Mouse (Mus musculus) liver, embryonic 15.5 days (tissue): ENCODE results near the gene Pitpnc1. TPM values are rescaled to one million over a fixed set of nuclear protein-coding genes. Genes with fewer than 3 reads are reported as not detected.

ENCODE experiments used
- ATAC-seq: fragments of 200-750 bp; cut with Nextera tagmentation; 2 replicates; pipeline ENCODE4 v1.8.0; 2017; ENCODE audit warnings: moderate number of reproducible peaks, mild to moderate bottlenecking, moderate library complexity; ENCODE audit not compliant: insufficient read depth
- H3K27ac ChIP-seq: fragments of 300-500 bp; sonication (generic); replicated peaks from 2 replicates; pipeline ENCODE4 v1.5.1; 2015; ENCODE audit warnings: mild to moderate bottlenecking, inconsistent platforms
- H3K27me3 ChIP-seq: fragments of 300-500 bp; sonication (generic); 2 replicates; pipeline ENCODE4 v1.6.1; 2015; ENCODE audit warnings: mild to moderate bottlenecking, inconsistent platforms
- H3K36me3 ChIP-seq: fragments of 300-500 bp; sonication (generic); replicated peaks from 2 replicates; pipeline ENCODE4 v1.6.1; 2015; ENCODE audit warnings: moderate library complexity, mild to moderate bottlenecking, inconsistent platforms
- H3K4me1 ChIP-seq: fragments of 300-500 bp; sonication (generic); replicated peaks from 2 replicates; pipeline ENCODE4 v1.6.1; 2015; ENCODE audit warnings: inconsistent platforms
- H3K4me2 ChIP-seq: fragments of 300-500 bp; sonication (generic); 2 replicates; pipeline ENCODE4 v1.6.1; 2015; ENCODE audit warnings: moderate library complexity, mild to moderate bottlenecking, inconsistent platforms
- H3K4me3 ChIP-seq: fragments of 300-500 bp; sonication (generic); replicated peaks from 2 replicates; pipeline ENCODE4 v1.5.1; 2015; ENCODE audit warnings: mild to moderate bottlenecking, inconsistent platforms
- H3K9ac ChIP-seq: fragments of 300-500 bp; sonication (generic); 2 replicates; pipeline ENCODE4 v1.6.1; 2015; ENCODE audit warnings: moderate library complexity, mild to moderate bottlenecking, inconsistent platforms
- H3K9me3 ChIP-seq: fragments of 300-500 bp; sonication (generic); replicated peaks from 2 replicates; pipeline ENCODE4 v1.6.1; 2016; ENCODE audit warnings: inconsistent platforms
- WGBS: fragments of 180-500 bp; shearing (Covaris S2); methylation state at CpG from one replicate; pipeline ENCODE4 v1.1.7; 2015; ENCODE audit warnings: mixed read lengths; ENCODE audit not compliant: insufficient replicate concordance; 5-methylcytosine and 5-hydroxymethylcytosine counted together
- polyA plus RNA-seq: library from polyadenylated mRNA; unstranded; fragments of >200 nt; fragmentation: Nextera tagmentation; extraction: Ambion mirVana; gene quantifications from 2 replicates; pipeline ENCODE4 v1.2.1, GENCODE M21; 2015

The Pitpnc1 gene
- polyA plus RNA-seq, 1 experiment from 2014 or later, result 7.0 TPM

- ATAC-seq, result no peak
- no peaks in the 10 kb centered on the region for H3K9me3 ChIP-seq
- H3K4me2 ChIP-seq, result no peak overlapping the region
- H3K9ac ChIP-seq, result no peak overlapping the region
- peaks cover 22% of the 10 kb centered on the region for H3K36me3 ChIP-seq
- no peaks in the 10 kb centered on the region for H3K27me3 ChIP-seq
- 77% methylated on average over 7 of the region's 7 CpGs for WGBS
- no peak overlapping the region for H3K4me3 ChIP-seq
- no peak overlapping the region for H3K27ac ChIP-seq
- no peaks in the 10 kb centered on the region for H3K4me1 ChIP-seq
Measured at GRCm38 (mm10) chr11:107251460-107251859, 219.0 kb downstream of the Pitpnc1 start.

GRCm38 (mm10) chr11:107250882-107251281 lies 219.6 kb downstream of the Pitpnc1 start:
- no peak for ATAC-seq
- WGBS, result 81% methylated on average over 8 of the region's 8 CpGs
- no peak overlapping the region for H3K4me2 ChIP-seq
- H3K27me3 ChIP-seq, result no peaks in the 10 kb centered on the region
- H3K9me3 ChIP-seq, result no peaks in the 10 kb centered on the region
- H3K9ac ChIP-seq, result no peak overlapping the region
- peaks cover 25% of the 10 kb centered on the region for H3K36me3 ChIP-seq
- no peak overlapping the region for H3K4me3 ChIP-seq
- H3K4me1 ChIP-seq, result no peaks in the 10 kb centered on the region
- H3K27ac ChIP-seq, result no peak overlapping the region

- H3K4me2 ChIP-seq, result no peak overlapping the region
Measured at GRCm38 (mm10) chr11:107248753-107249152, 221.7 kb downstream of the Pitpnc1 start.

GRCm38 (mm10) chr11:107245657-107246056 lies 224.8 kb downstream of the Pitpnc1 start:
- Histone ChIP-seq H3K9me3 (no peaks in the 10 kb centered on the region), H3K27me3 (no peaks in the 10 kb centered on the region), H3K9ac (no peak overlapping the region), H3K4me2 (no peak overlapping the region), H3K4me3 (no peak overlapping the region), H3K4me1 (no peaks in the 10 kb centered on the region), H3K36me3 (peaks cover 11% of the 10 kb centered on the region; the same call in 1 of the 2 replicates), H3K27ac (no peak overlapping the region)
- 79% methylated on average over 7 of the region's 7 CpGs for WGBS
- ATAC-seq, result no peak

More at GRCm38 (mm10) chr11:107248753-107249152, 221.7 kb downstream of the Pitpnc1 start:
- ATAC-seq, result no peak
- WGBS, result 83% methylated on average over 7 of the region's 7 CpGs
- H3K4me1 ChIP-seq, result no peaks in the 10 kb centered on the region
- H3K27me3 ChIP-seq, result no peaks in the 10 kb centered on the region
- H3K9me3 ChIP-seq, result no peaks in the 10 kb centered on the region
- no peak overlapping the region for H3K9ac ChIP-seq
- no peak overlapping the region for H3K4me3 ChIP-seq
- peaks cover 25% of the 10 kb centered on the region for H3K36me3 ChIP-seq
- H3K27ac ChIP-seq, result no peak overlapping the region

- Histone ChIP-seq H3K27me3 (no peaks in the 10 kb centered on the region), H3K4me2 (no peak overlapping the region), H3K36me3 (0 out of 2 replicates have a peak, but pooled peaks cover 3% of the 10 kb centered on the region), H3K4me3 (no peak overlapping the region), H3K9me3 (no peaks in the 10 kb centered on the region), H3K27ac (no peak overlapping the region), H3K9ac (no peak overlapping the region), H3K4me1 (no peaks in the 10 kb centered on the region)
- ATAC-seq, result no peak
- 77% methylated on average over 6 of the region's 6 CpGs for WGBS
Measured at GRCm38 (mm10) chr11:107243126-107243525, 227.4 kb downstream of the Pitpnc1 start.

- WGBS, result 61% methylated on average over 7 of the region's 7 CpGs
- no peaks in the 10 kb centered on the region for H3K9me3 ChIP-seq
- no peaks in the 10 kb centered on the region; the same call in 1 of the 2 replicates for H3K4me1 ChIP-seq
- no peaks in the 10 kb centered on the region for H3K27me3 ChIP-seq
- no peak overlapping the region for H3K4me3 ChIP-seq
- H3K4me2 ChIP-seq, result no peak overlapping the region
- H3K36me3 ChIP-seq, result 0 out of 2 replicates have a peak, but pooled peaks cover 3% of the 10 kb centered on the region
- no peak overlapping the region for H3K9ac ChIP-seq
- no peak overlapping the region for H3K27ac ChIP-seq
- ATAC-seq, result no peak
Measured at GRCm38 (mm10) chr11:107241678-107242077, 228.8 kb downstream of the Pitpnc1 start.

- no peak overlapping the region for H3K9ac ChIP-seq
- no peak for ATAC-seq
- WGBS, result 80% methylated on average over 6 of the region's 6 CpGs
Measured at GRCm38 (mm10) chr11:107238506-107238905, 232.0 kb downstream of the Pitpnc1 start.

GRCm38 (mm10) chr11:107237532-107237931 lies 233.0 kb downstream of the Pitpnc1 start:
- no peaks in the 10 kb centered on the region for H3K9me3 ChIP-seq
- H3K4me1 ChIP-seq, result no peaks in the 10 kb centered on the region; the same call in 1 of the 2 replicates
- no peak for ATAC-seq
- H3K9ac ChIP-seq, result no peak overlapping the region
- no peaks in the 10 kb centered on the region for H3K27me3 ChIP-seq
- no peak overlapping the region for H3K4me3 ChIP-seq
- 77% methylated on average over 4 of the region's 4 CpGs for WGBS
- H3K27ac ChIP-seq, result no peak overlapping the region
- no peak overlapping the region for H3K4me2 ChIP-seq
- H3K36me3 ChIP-seq, result peaks cover 12% of the 10 kb centered on the region

More at GRCm38 (mm10) chr11:107238506-107238905, 232.0 kb downstream of the Pitpnc1 start:
- H3K27me3 ChIP-seq, result no peaks in the 10 kb centered on the region
- H3K4me2 ChIP-seq, result no peak overlapping the region
- H3K4me1 ChIP-seq, result no peaks in the 10 kb centered on the region; the same call in 1 of the 2 replicates
- no peak overlapping the region for H3K27ac ChIP-seq
- H3K36me3 ChIP-seq, result peaks cover 3% of the 10 kb centered on the region
- no peaks in the 10 kb centered on the region for H3K9me3 ChIP-seq
- no peak overlapping the region for H3K4me3 ChIP-seq

- no peaks in the 10 kb centered on the region for H3K27me3 ChIP-seq
- no peaks in the 10 kb centered on the region; the same call in 1 of the 2 replicates for H3K4me1 ChIP-seq
- no peak overlapping the region for H3K4me3 ChIP-seq
- WGBS, result 85% methylated on average over 5 of the region's 5 CpGs
- no peaks in the 10 kb centered on the region for H3K9me3 ChIP-seq
- H3K4me2 ChIP-seq, result no peak overlapping the region
- no peak overlapping the region for H3K27ac ChIP-seq
- H3K9ac ChIP-seq, result no peak overlapping the region
- peaks cover 27% of the 10 kb centered on the region for H3K36me3 ChIP-seq
- ATAC-seq, result no peak
Measured at GRCm38 (mm10) chr11:107233252-107233890, 237.1 kb downstream of the Pitpnc1 start.

GRCm38 (mm10) chr11:107230128-107230527 lies 240.4 kb downstream of the Pitpnc1 start:
- Histone ChIP-seq H3K4me3 (no peak overlapping the region), H3K27ac (no peak overlapping the region), H3K9me3 (no peaks in the 10 kb centered on the region), H3K36me3 (peaks cover 34% of the 10 kb centered on the region), H3K9ac (no peak overlapping the region), H3K4me2 (no peak overlapping the region), H3K27me3 (no peaks in the 10 kb centered on the region), H3K4me1 (no peaks in the 10 kb centered on the region)
- no peak for ATAC-seq
- WGBS, result 83% methylated on average over 10 of the region's 10 CpGs

- Histone ChIP-seq H3K4me3 (no peak overlapping the region), H3K27ac (no peak overlapping the region), H3K27me3 (no peaks in the 10 kb centered on the region), H3K9me3 (no peaks in the 10 kb centered on the region), H3K4me1 (0 out of 2 replicates have a peak, but pooled peaks cover 4% of the 10 kb centered on the region), H3K36me3 (peaks cover 16% of the 10 kb centered on the region), H3K9ac (no peak overlapping the region), H3K4me2 (no peak overlapping the region)
- 54% methylated on average over 1 of the region's 1 CpGs for WGBS
- no peak for ATAC-seq
Measured at GRCm38 (mm10) chr11:107226431-107226830, 244.1 kb downstream of the Pitpnc1 start.
